Mouse (Mus musculus) cerebellum, adult 2 months (tissue): ENCODE results near the gene Ubtd1. TPM values are rescaled to one million over a fixed set of nuclear protein-coding genes. Genes with fewer than 3 reads are reported as not detected.

Experiments used
- DNase-seq, 2 experiments: peaks; one replicate each; pipeline ENCODE4 v3.0.0; 2021
- H3K27ac ChIP-seq: fragments of 200-500 bp; 2 replicates; pipeline ENCODE4 v1.5.1; 2012; ENCODE audit warnings: low read length, control low read depth, inconsistent platforms; ENCODE audit not compliant: insufficient read depth
- H3K27me3 ChIP-seq: fragments of 200-500 bp; 2 replicates; pipeline ENCODE4 v1.6.1; 2012; ENCODE audit warnings: inconsistent platforms, mild to moderate bottlenecking, low read length, moderate library complexity; ENCODE audit not compliant: control insufficient read depth, insufficient read depth
- H3K4me1 ChIP-seq: fragments of 200-500 bp; 2 replicates; pipeline ENCODE4 v1.6.1; 2011; ENCODE audit warnings: low read length; ENCODE audit not compliant: control insufficient read depth, insufficient read depth
- H3K4me3 ChIP-seq: fragments of 200-500 bp; replicated peaks from 2 replicates; pipeline ENCODE3; 2011; ENCODE audit warnings: mild to moderate bottlenecking, low read depth, low read length, control low read depth; ENCODE audit not compliant: insufficient read depth
- CTCF ChIP-seq: fragments of 200-500 bp; IDR thresholded peaks from 2 replicates; pipeline ENCODE4 v1.5.1; 2011; ENCODE audit warnings: low read depth, mild to moderate bottlenecking, control low read depth, low read length, moderate library complexity, borderline replicate concordance; ENCODE audit not compliant: insufficient read depth
- POLR2A ChIP-seq: fragments of 200-500 bp; IDR thresholded peaks from 2 replicates; pipeline ENCODE4 v1.6.1; 2011; ENCODE audit warnings: low read length, control low read depth, borderline replicate concordance; ENCODE audit not compliant: insufficient read depth
- WGBS: fragments of 180-500 bp; shearing (Covaris S2); methylation state at CpG from one replicate; pipeline ENCODE4 v1.1.7; 2018; 5-methylcytosine and 5-hydroxymethylcytosine counted together
- polyA plus RNA-seq: library from polyadenylated mRNA; depleted of rRNA; stranded (reverse); fragments of >200 nt; gene quantifications from 2 replicates; pipeline ENCODE4 v1.2.3, GENCODE M21; 2012

Gene Ubtd1
- polyA plus RNA-seq, 1 experiment, result 28.1 TPM

GRCm38 (mm10) chr19:42045269-42046102, 63.9 kb downstream of the Ubtd1 start, which contains the start of gene Hoga1:
Hoga1 (plus strand) TSS chr19:42045610.
- H3K4me3 ChIP-seq, result no peak within 1 kb of the TSS
- peak; percentile 52; the same call in 1 of the 2 replicates for TF ChIP-seq CTCF
- no peak for TF ChIP-seq POLR2A
- peak; percentile 53 to 63 for DNase-seq
- no peak within 1 kb of the TSS for H3K27ac ChIP-seq
- H3K27me3 ChIP-seq, result no peaks in the 10 kb centered on the region
- H3K4me1 ChIP-seq, result no peaks in the 10 kb centered on the region
- 29% methylated on average over 23 of the region's 23 CpGs for WGBS

- H3K4me1 ChIP-seq, result no peaks in the 10 kb centered on the region
- no peak for TF ChIP-seq CTCF
- TF ChIP-seq POLR2A, result no peak
- H3K4me3 ChIP-seq, result no peak overlapping the region
- H3K27ac ChIP-seq, result no peak overlapping the region
- H3K27me3 ChIP-seq, result no peaks in the 10 kb centered on the region
- 69% methylated on average over 1 of the region's 1 CpGs for WGBS
- no peak for DNase-seq
Measured at GRCm38 (mm10) chr19:42050251-42050650, 68.7 kb downstream of the Ubtd1 start.

GRCm38 (mm10) chr19:42051351-42051750, 69.8 kb downstream of the Ubtd1 start:
- no peaks in the 10 kb centered on the region for H3K4me1 ChIP-seq
- H3K4me3 ChIP-seq, result no peak overlapping the region
- H3K27ac ChIP-seq, result no peak overlapping the region
- H3K27me3 ChIP-seq, result no peaks in the 10 kb centered on the region
- no peak for TF ChIP-seq CTCF
- no peak for TF ChIP-seq POLR2A
- DNase-seq, result no peak
- 83% methylated on average over 3 of the region's 3 CpGs for WGBS

GRCm38 (mm10) chr19:42051948-42052347, 70.4 kb downstream of the Ubtd1 start, which contains the start of gene 4933411K16Rik:
4933411K16Rik (plus strand) TSS chr19:42052248.
- no peak for DNase-seq
- H3K27ac ChIP-seq, result no peak within 1 kb of the TSS
- no peak within 1 kb of the TSS for H3K4me3 ChIP-seq
- TF ChIP-seq CTCF (no peak), POLR2A (no peak)
- 55% methylated on average over 4 of the region's 4 CpGs for WGBS
- no peaks in the 10 kb centered on the region for H3K4me1 ChIP-seq
- no peaks in the 10 kb centered on the region for H3K27me3 ChIP-seq

GRCm38 (mm10) chr19:42054255-42054654, 72.7 kb downstream of the Ubtd1 start:
- DNase-seq, result no peak
- no peaks in the 10 kb centered on the region for H3K4me1 ChIP-seq
- no peak overlapping the region for H3K27ac ChIP-seq
- TF ChIP-seq POLR2A (no peak), CTCF (no peak)
- no peak overlapping the region for H3K4me3 ChIP-seq
- whole genome bisulfite sequencing, result 61% methylated on average over 6 of the region's 6 CpGs
- H3K27me3 ChIP-seq, result no peaks in the 10 kb centered on the region

- Histone ChIP-seq H3K4me3 (no peak overlapping the region), H3K27me3 (no peaks in the 10 kb centered on the region), H3K4me1 (no peaks in the 10 kb centered on the region), H3K27ac (no peak overlapping the region)
- DNase-seq, result no peak
- TF ChIP-seq CTCF (no peak), POLR2A (no peak)
- WGBS, result 76% methylated on average over 2 of the region's 2 CpGs
Measured at GRCm38 (mm10) chr19:42055881-42056280, 74.3 kb downstream of the Ubtd1 start.

- Histone ChIP-seq H3K4me3 (no peak overlapping the region), H3K4me1 (no peaks in the 10 kb centered on the region), H3K27me3 (no peaks in the 10 kb centered on the region), H3K27ac (no peak overlapping the region)
- DNase-seq, result no peak
- 81% methylated on average over 6 of the region's 6 CpGs for WGBS
- TF ChIP-seq CTCF (no peak), POLR2A (no peak)
Measured at GRCm38 (mm10) chr19:42056719-42057409, 75.3 kb downstream of the Ubtd1 start.

GRCm38 (mm10) chr19:42058426-42058825, 76.9 kb downstream of the Ubtd1 start:
- no peak overlapping the region for H3K27ac ChIP-seq
- WGBS, result 58% methylated on average over 7 of the region's 7 CpGs
- no peak overlapping the region for H3K4me3 ChIP-seq
- H3K4me1 ChIP-seq, result no peaks in the 10 kb centered on the region
- no peak for DNase-seq
- TF ChIP-seq CTCF, result no peak
- no peak for TF ChIP-seq POLR2A
- H3K27me3 ChIP-seq, result no peaks in the 10 kb centered on the region
